Mouse (Mus musculus): ENCODE data around the gene Zbtb22. TPM values are rescaled to one million over a fixed set of nuclear protein-coding genes. Genes with fewer than 3 reads are reported as not detected.
"Not testable (repeated sequence)": the region's sequence is repeated elsewhere in the genome, so short reads cannot be mapped to it uniquely, and the experiment has no call there.

Zbtb22 gene
- total RNA-seq, 2 experiments from 2014 or later = 33.0 to 35.5 TPM

DNA sequence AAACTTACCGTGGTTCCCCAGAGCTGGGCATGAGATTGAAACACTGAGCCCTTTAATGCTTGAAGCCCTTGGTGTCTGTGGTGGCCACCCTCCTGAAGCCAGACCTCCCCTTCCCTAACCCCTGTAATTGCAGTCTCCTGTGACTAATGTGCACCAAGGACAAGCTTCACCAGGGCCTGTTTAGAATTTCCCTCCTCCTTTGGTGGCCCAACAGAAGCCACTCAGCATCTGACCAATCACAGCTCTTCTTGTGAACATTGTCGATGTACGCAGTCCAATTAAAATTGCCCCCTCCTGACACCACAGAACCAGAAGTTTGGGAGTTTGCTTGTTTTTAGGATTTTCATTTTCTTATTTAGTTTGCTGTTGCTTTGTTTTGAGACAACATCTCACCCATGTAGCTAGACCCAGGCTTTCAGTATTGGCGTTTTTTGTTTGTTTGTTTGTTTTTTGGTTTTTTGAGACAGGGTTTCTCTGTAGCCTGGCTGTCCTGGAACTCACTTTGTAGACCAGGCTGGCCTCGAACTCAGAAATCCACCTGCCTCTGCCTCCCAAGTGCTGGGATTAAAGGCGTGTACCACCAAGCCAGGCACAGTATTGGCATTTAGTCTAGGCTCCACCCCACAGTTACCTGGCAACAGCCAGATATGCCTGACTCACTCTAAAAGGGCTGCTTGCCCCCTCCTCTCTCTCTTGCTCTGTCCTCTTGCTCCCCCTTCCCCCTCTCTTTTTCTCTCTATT lies 11.6 kb upstream of the Zbtb22 start:
- not testable (repeated sequence) for DNase-seq (ENCODE audit: low spot score in 2 of 2)

- not testable (repeated sequence) for DNase-seq (ENCODE audit: low spot score in 2 of 2)
These were observed 10.9 kb upstream of the Zbtb22 start, which contains the start of gene Platr17 for GRCm38 (mm10) chr17:33904835-33905234. Gene Platr17, plus strand, starts transcription at chr17:33905135.

GRCm38 (mm10) chr17:33908331-33909076 lies 7.2 kb upstream of the Zbtb22 start:
- DNase-seq (ENCODE audit: low spot score in 2 of 2) = peak; percentile 51 to 55

DNA sequence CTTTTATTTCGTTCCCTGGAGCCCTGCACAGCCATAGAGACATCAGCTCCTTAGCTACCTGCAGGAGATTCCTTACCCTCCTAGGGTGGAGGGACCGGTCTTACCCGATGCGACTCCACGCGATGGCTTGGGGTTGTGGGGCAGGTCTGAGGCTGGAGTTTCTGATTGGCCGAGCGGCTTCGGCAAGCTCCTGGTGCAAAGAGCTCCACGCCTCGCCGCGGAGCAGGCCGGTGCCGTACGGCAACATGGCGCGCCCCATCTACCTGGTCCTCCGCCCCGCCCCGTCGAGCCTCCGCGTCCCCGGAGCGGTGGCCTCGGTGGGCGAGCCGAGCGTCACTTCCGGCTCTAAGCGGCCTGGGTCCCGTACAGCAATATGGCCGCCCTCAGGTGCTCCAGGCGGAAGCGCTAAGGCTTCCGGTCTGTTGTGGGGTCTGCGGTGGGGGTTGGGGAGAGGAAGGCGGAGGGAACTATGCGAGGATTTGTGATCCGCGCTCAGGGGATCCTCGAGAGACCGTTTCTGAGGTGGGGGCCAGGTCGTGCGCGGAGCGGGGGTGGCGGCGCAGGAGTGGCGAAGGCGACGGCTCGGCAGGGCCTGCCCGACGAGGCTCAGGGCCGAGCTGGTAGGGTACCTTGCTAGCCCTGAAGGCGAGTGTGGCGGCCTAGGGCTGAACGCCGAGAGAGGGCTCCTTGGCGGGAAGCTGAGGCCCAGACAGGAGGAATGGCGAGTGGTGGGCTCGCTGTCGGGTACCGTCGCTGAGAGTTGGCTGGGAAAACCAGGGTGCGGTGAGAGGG lies 6.4 kb upstream of the Zbtb22 start, which contains the start of gene Daxx:
Gene Daxx, plus strand, starts transcription at position 338 of the 792 bp plus-strand sequence.
- DNase-seq (ENCODE audit: low spot score in 2 of 2) = peak; percentile 97 to 99

DNA sequence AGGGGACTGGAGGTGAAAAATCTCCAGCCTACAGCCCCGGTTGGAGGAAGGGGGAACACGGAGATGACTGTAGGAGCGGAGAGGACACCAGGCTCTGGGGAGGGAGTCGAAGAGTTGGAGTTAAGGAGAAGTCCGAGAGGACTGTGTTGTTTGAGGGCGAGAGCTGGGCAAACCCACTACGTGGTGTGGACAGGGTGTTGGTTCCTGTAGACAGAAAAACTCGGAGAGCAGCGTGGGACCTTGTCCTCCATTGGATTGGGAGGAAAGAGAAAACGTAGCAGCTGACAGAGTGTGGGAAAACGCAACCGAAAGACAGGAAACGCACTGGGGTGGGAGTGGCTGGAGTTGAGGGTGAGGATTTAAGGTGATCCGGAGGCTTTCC lies 5.8 kb upstream of the Zbtb22 start:
- no peak for DNase-seq (ENCODE audit: low spot score in 2 of 2)

GRCm38 (mm10) chr17:33910346-33911051 lies 5.2 kb upstream of the Zbtb22 start:
- no peak for DNase-seq (ENCODE audit: low spot score in 2 of 2)

DNA sequence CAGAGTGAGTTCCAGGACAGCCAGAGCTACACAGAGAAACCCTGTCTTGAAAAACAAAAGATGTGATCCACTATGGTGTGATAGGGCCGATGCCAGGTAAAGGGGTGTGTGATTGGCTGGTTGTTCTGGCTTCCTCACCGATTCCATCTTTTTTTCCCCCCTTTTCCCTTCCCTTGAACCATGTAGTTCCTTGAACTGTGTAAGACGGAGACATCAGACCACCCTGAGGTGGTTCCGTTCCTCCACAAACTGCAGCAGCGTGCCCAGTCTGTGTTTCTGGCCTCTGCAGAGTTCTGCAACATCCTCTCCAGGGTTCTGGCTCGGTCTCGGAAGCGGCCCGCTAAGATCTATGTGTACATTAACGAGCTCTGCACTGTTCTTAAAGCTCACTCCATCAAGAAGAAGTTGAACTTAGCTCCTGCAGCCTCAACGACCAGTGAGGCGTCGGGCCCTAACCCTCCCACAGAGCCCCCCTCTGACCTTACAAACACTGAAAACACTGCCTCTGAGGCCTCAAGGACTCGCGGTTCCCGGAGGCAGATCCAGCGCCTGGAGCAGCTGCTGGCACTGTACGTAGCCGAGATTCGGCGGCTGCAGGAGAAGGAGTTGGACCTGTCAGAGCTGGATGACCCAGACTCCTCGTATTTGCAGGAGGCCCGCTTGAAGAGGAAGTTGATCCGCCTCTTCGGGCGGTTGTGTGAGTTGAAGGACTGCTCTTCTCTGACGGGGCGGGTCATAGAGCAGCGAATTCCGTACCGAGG lies 4.5 kb upstream of the Zbtb22 start:
- DNase-seq (ENCODE audit: low spot score in 2 of 2) = no peak

DNA sequence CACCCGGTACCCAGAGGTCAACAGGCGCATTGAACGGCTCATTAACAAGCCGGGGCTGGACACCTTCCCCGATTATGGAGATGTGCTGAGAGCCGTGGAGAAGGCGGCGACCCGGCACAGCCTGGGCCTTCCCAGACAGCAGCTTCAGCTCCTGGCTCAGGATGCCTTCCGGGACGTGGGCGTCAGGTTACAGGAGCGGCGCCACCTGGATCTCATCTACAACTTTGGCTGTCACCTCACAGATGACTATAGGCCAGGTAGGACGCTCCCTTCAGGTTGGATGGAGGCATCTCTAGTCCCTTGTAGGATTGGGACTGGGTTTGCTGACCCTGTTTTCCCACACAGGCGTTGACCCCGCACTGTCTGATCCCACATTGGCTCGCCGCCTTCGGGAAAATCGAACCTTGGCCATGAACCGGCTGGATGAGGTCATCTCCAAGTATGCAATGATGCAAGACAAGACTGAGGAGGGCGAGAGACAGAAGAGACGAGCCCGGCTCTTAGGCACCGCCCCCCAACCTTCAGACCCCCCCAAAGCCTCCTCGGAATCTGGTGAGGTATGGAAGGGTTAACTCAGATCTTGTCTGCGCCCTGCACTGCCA lies 3.8 kb upstream of the Zbtb22 start:
- no peak for DNase-seq (ENCODE audit: low spot score in 2 of 2)

GRCm38 (mm10) chr17:33913264-33913663 lies 2.4 kb upstream of the Zbtb22 start:
- no peak for DNase-seq (ENCODE audit: low spot score in 2 of 2)

GRCm38 (mm10) chr17:33913905-33914304 lies 1.8 kb upstream of the Zbtb22 start:
- no peak for DNase-seq (ENCODE audit: low spot score in 2 of 2)

- DNase-seq (ENCODE audit: low spot score in 2 of 2) = no peak
These were observed 724 bp upstream of the Zbtb22 start for GRCm38 (mm10) chr17:33914969-33915391.

- no peak for DNase-seq (ENCODE audit: low spot score in 2 of 2)
These were observed 590 bp downstream of the Zbtb22 start for GRCm38 (mm10) chr17:33916294-33916693.

DNA sequence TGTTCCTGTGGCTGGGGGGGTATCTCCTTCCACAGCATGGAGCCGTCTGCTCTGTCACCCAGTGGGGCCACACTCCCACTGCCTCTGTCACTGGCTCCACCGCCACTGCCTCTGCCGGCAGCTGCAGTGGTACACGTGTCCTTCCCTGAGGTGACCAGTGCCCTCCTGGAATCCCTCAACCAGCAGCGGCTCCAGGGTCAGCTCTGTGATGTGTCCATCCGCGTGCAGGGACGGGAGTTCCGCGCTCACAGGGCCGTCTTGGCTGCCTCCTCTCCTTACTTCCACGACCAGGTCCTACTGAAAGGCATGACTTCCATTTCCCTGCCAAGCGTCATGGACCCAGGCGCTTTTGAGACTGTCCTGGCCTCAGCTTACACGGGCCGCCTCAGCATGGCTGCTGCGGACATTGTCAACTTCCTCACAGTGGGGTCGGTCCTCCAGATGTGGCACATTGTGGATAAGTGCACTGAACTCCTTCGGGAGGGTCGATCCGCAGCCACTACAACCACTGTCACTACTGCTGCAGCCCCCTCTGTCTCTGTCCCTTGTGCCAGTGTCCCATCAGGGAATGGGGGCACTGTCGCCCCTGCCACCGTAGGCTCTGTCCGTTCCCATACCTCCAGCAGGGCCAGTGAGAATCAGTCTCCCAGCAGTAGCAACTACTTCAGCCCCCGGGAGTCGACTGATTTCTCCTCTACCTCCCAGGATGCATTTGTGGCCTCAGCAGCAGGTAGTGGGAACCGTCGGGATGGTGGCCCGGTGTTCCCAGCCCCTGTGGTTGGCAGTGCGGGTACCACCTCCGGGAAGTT lies 1.3 kb downstream of the Zbtb22 start:
- peak in 1 of 2 experiments; percentile 2 for DNase-seq (ENCODE audit: low spot score in 2 of 2)

GRCm38 (mm10) chr17:33917656-33918292 lies 2.1 kb downstream of the Zbtb22 start:
- DNase-seq (ENCODE audit: low spot score in 2 of 2) = no peak

GRCm38 (mm10) chr17:33918293-33919203 lies 2.8 kb downstream of the Zbtb22 start:
- peak in 1 of 2 experiments; percentile 2 for DNase-seq (ENCODE audit: low spot score in 2 of 2)

DNA sequence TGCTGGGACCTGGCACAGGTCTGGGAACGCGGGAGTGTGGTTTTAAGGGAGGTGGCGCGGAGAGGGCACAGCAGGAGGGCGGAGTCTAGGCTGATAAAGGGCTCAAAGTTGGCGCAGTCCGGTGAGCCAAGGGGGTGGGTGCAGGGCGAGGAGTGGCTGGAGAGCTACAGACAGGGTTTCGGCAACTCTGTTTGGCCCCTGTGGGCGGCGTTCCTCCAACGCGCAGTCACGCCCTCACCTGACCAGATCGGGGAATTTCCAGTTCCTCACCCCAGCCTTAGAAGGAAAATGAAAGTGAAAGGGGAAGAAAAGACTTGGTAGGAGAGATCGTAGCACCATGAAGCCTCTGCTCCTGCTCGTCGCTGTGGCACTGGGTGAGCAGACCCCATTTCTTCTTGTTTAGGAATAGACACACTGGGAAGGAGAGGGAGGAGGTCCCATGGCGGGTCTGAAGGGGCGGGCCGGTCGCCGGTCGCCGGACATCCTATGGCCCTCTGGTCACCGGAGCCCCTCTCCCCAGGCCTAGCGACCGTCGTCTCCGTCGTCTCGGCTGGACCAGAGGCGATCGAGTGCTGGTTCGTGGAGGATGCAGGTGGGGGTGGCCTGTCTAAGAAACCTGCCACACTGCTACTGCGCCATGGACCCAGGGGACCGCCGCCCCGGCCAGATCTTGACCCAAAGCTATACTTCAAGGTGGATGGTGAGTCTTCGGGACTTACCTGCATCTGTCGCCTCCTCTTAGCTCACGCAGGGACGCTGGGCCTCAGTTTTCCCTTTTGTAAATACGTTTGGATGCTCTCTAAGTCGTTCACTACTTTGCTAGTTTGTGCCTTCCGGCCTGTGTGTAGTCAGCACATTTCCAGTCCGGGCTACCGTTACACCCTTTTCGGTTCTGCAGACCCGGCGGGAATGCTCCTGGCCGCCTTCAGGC lies 3.9 kb downstream of the Zbtb22 start:
- DNase-seq (ENCODE audit: low spot score in 2 of 2) = peak; percentile 29 to 54
